Mouse (Mus musculus): ENCODE results near the gene Slc29a3.

Gene Slc29a3

GRCm38 (mm10) chr10:60752040-60753020 is at the start of gene Slc29a3:
Gene Slc29a3 (minus strand): TSS chr10:60752794.
- peak; percentile 96 for DNase-seq (ENCODE audit: low read depth, low spot score)

GRCm38 (mm10) chr10:60801898-60802412 is 49.4 kb upstream of the Slc29a3 start:
- no peak for DNase-seq (ENCODE audit: low read depth, low spot score)

- DNase-seq (ENCODE audit: low read depth, low spot score): no peak
These were observed 48.7 kb upstream of the Slc29a3 start for GRCm38 (mm10) chr10:60801168-60801897.

GRCm38 (mm10) chr10:60800295-60801167 is 47.9 kb upstream of the Slc29a3 start:
- no peak for DNase-seq (ENCODE audit: low read depth, low spot score)

- no peak for DNase-seq (ENCODE audit: low read depth, low spot score)
These were observed 45.3 kb upstream of the Slc29a3 start for GRCm38 (mm10) chr10:60797682-60798422.

- DNase-seq (ENCODE audit: low read depth, low spot score): no peak
These were observed 43.9 kb upstream of the Slc29a3 start for GRCm38 (mm10) chr10:60796474-60796873.

GRCm38 (mm10) chr10:60796028-60796427 is 43.4 kb upstream of the Slc29a3 start:
- DNase-seq (ENCODE audit: low read depth, low spot score): no peak

- no peak for DNase-seq (ENCODE audit: low read depth, low spot score)
These were observed 42.2 kb upstream of the Slc29a3 start for GRCm38 (mm10) chr10:60794792-60795191.

GRCm38 (mm10) chr10:60794374-60794773 is 41.8 kb upstream of the Slc29a3 start:
- no peak for DNase-seq (ENCODE audit: low read depth, low spot score)

GRCm38 (mm10) chr10:60792841-60793240 is 40.2 kb upstream of the Slc29a3 start:
- DNase-seq (ENCODE audit: low read depth, low spot score): no peak

GRCm38 (mm10) chr10:60792365-60792764 is 39.8 kb upstream of the Slc29a3 start:
- DNase-seq (ENCODE audit: low read depth, low spot score): no peak

GRCm38 (mm10) chr10:60790912-60791311 is 38.3 kb upstream of the Slc29a3 start:
- DNase-seq (ENCODE audit: low read depth, low spot score): no peak

- DNase-seq (ENCODE audit: low read depth, low spot score): no peak
These were observed 34.9 kb upstream of the Slc29a3 start for GRCm38 (mm10) chr10:60787303-60788074.

- DNase-seq (ENCODE audit: low read depth, low spot score): no peak
These were observed 31.0 kb upstream of the Slc29a3 start for GRCm38 (mm10) chr10:60783608-60784007.

- peak; percentile 84 for DNase-seq (ENCODE audit: low read depth, low spot score)
These were observed 27.0 kb upstream of the Slc29a3 start for GRCm38 (mm10) chr10:60779628-60780027.

- DNase-seq (ENCODE audit: low read depth, low spot score): peak; percentile 58
These were observed 25.9 kb upstream of the Slc29a3 start for GRCm38 (mm10) chr10:60778542-60778941.

GRCm38 (mm10) chr10:60775473-60775872 is 22.9 kb upstream of the Slc29a3 start:
- DNase-seq (ENCODE audit: low read depth, low spot score): no peak

GRCm38 (mm10) chr10:60774616-60775015 is 22.0 kb upstream of the Slc29a3 start:
- no peak for DNase-seq (ENCODE audit: low read depth, low spot score)

GRCm38 (mm10) chr10:60770855-60771254 is 18.3 kb upstream of the Slc29a3 start:
- no peak for DNase-seq (ENCODE audit: low read depth, low spot score)

- no peak for DNase-seq (ENCODE audit: low read depth, low spot score)
These were observed 16.0 kb upstream of the Slc29a3 start for GRCm38 (mm10) chr10:60768614-60769013.
